Mouse (Mus musculus): ENCODE data around the gene Slc16a14. TPM values are rescaled to one million over a fixed set of nuclear protein-coding genes. Genes with fewer than 3 reads are reported as not detected.
A peak's percentile ranks its signal among the peaks of the same experiment; 100 is the strongest.
"Not testable (repeated sequence)": the region's sequence is repeated elsewhere in the genome, so short reads cannot be mapped to it uniquely, and the experiment has no call there.

Slc16a14 gene
- polyA plus RNA-seq (2015; fragmentation: Nextera tagmentation; extraction: Ambion mirVana), result 0.05 TPM in 1 of 2 replicates, not detected in the other

DNA sequence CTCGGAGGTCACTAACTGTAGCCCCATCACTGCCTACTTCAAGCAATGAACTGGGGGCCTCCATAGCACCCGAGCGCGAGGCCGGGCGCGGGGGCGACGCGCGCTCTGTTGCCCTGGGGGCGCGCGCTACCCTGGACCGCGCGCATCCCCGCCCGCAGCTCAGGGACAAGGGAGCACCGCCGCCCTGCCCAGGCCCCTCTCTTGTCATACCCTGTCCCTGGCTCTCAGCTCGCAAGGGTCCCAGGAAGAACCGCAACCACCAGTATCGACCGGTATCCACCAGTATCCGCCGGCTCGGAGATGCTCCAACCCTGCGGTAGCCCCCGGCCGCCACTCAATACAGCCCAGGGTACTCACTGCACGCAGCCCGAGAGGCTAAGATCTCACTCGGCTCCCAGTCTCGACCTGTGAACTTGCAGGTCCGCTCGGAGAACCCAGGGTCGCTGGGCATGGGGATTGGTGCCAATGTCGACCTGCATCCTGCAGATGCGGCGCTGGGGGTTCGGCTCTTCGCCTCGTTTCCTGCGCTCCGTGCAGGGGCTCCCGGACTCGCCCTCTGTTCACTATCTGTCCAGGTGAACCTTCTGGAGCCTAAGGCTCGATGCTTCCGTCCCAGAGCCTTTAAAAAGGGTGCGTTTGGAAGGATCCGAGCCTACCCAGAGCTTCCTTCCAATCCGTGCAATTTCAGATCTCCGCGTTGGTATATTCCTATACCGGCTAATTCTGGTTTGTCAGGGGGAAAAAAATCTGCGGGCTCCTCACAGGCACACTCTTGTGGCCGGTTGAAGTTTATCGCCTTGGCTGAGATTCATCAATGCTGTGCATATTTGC lies at the start of gene Slc16a14:
TSS of gene Slc16a14 (minus strand) at position 632 of the 831 bp plus-strand sequence.
- ATAC-seq, result peak; percentile 33

DNA sequence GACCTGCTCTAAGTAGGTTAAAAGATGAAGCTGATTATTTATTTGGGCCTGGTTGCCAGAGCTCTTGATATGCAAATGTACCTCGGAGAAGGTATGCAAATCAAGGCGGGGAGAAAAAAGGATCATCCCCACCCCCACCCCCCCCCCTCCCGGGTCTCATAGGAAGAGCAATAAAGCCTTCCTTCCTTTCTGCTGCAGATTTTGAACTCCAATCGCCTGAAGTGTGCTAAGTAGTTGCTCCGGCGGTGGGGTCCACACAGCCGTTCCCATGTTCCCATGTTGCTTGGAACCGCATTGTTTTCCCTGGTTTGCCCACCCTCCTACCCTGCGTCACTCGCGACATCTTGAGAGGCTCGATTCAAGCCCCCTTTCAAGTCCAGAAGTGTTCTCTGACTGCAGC lies 26.8 kb upstream of the Slc16a14 start:
- not testable (repeated sequence) for H3K4me3 ChIP-seq (ENCODE audit: low read depth, low read length); H3K36me3 ChIP-seq (replicated peaks; ENCODE audit: insufficient read depth, low read length); DNase-seq; H3K4me1 ChIP-seq (ENCODE audit: insufficient read depth); H3K9ac ChIP-seq (replicated peaks); H3K4me2 ChIP-seq (ENCODE audit: low read depth, low read length); H3K27ac ChIP-seq (ENCODE audit: low read depth); H3K9me3 ChIP-seq (ENCODE audit: low read length); ATAC-seq; H3K27me3 ChIP-seq (ENCODE audit: insufficient read depth, low read length)
- 9% methylated on average over 12 of the region's 12 CpGs for WGBS (ENCODE audit: insufficient replicate concordance)

More for the DNA sequence above, at the start of gene Slc16a14:
- peak within 1 kb of the TSS; percentile 16; the same call in 1 of the 2 replicates for H3K9ac ChIP-seq (replicated peaks)
- H3K4me3 ChIP-seq (ENCODE audit: low read depth, low read length), result peak within 1 kb of the TSS; percentile 47
- H3K27ac ChIP-seq (ENCODE audit: low read depth), result peak within 1 kb of the TSS; percentile 34; the same call in 1 of the 2 replicates
- no peaks in the 10 kb centered on the region for H3K9me3 ChIP-seq (ENCODE audit: low read length)
- H3K27me3 ChIP-seq (ENCODE audit: insufficient read depth, low read length), result peaks cover 20% of the 10 kb centered on the region
- TF ChIP-seq CTCF (IDR thresholded peaks at IDR 0.05; ENCODE audit: low read depth) (peak; percentile 9; the same call in 1 of the 2 replicates), EP300 (IDR thresholded peaks at IDR 0.05; ENCODE audit: low read depth) (no peak)
- H3K36me3 ChIP-seq (replicated peaks; ENCODE audit: insufficient read depth, low read length), result no peaks in the 10 kb centered on the region
- WGBS (ENCODE audit: insufficient replicate concordance), result 1% methylated on average over 59 of the region's 59 CpGs
- H3K4me2 ChIP-seq (ENCODE audit: low read depth, low read length), result peak within 1 kb of the TSS; percentile 75
- peak; percentile 19 for DNase-seq
- peaks cover 7% of the 10 kb centered on the region for H3K4me1 ChIP-seq (ENCODE audit: insufficient read depth)

DNA sequence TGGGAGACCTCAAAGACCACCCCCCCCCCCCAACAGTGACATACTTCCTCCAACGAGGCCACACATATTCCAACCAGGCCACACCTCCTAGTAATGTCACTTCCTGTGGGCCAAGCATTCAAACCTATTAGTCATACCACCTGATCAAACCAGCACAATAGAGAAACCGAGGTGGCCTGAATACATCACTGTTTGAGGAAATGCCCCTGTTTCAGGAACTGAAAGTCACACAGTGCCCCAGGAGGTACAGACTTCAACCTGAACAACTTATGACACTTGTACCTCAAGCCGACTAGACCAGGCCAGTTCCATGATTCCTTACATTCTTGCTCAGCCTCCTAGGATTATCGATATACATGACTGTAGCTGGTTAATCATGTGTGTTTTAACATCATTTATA lies 22.8 kb upstream of the Slc16a14 start:
- H3K9me3 ChIP-seq (ENCODE audit: low read length); H3K27ac ChIP-seq (ENCODE audit: low read depth); ATAC-seq; H3K4me2 ChIP-seq (ENCODE audit: low read depth, low read length); H3K36me3 ChIP-seq (replicated peaks; ENCODE audit: insufficient read depth, low read length); H3K4me3 ChIP-seq (ENCODE audit: low read depth, low read length); H3K27me3 ChIP-seq (ENCODE audit: insufficient read depth, low read length); H3K4me1 ChIP-seq (ENCODE audit: insufficient read depth); DNase-seq; H3K9ac ChIP-seq (replicated peaks): not testable (repeated sequence)
- WGBS (ENCODE audit: insufficient replicate concordance), result 76% methylated on average over 4 of the region's 4 CpGs

- DNase-seq; H3K4me2 ChIP-seq (ENCODE audit: low read depth, low read length): not testable (repeated sequence)
- WGBS (ENCODE audit: insufficient replicate concordance), result 81% methylated on average over 3 of the region's 3 CpGs
Measured at GRCm38 (mm10) chr1:84956771-84957170, 21.8 kb upstream of the Slc16a14 start.

GRCm38 (mm10) chr1:84952456-84953181 lies 17.7 kb upstream of the Slc16a14 start:
- Histone ChIP-seq H3K27me3 (ENCODE audit: insufficient read depth, low read length) (no peaks in the 10 kb centered on the region), H3K4me3 (ENCODE audit: low read depth, low read length) (no peak overlapping the region), H3K9me3 (ENCODE audit: low read length) (no peaks in the 10 kb centered on the region), H3K4me2 (ENCODE audit: low read depth, low read length) (no peak overlapping the region), H3K9ac (replicated peaks) (no peak overlapping the region), H3K4me1 (ENCODE audit: insufficient read depth) (no peaks in the 10 kb centered on the region), H3K27ac (ENCODE audit: low read depth) (no peak overlapping the region), H3K36me3 (replicated peaks; ENCODE audit: insufficient read depth, low read length) (no peaks in the 10 kb centered on the region)
- no peak for ATAC-seq
- no peak for DNase-seq
- 74% methylated on average over 10 of the region's 10 CpGs for WGBS (ENCODE audit: insufficient replicate concordance)
- TF ChIP-seq EP300 (IDR thresholded peaks at IDR 0.05; ENCODE audit: low read depth) (no peak), CTCF (IDR thresholded peaks at IDR 0.05; ENCODE audit: low read depth) (no peak)

More at GRCm38 (mm10) chr1:84956771-84957170, 21.8 kb upstream of the Slc16a14 start:
- not testable (repeated sequence) for H3K4me1 ChIP-seq (ENCODE audit: insufficient read depth); H3K27ac ChIP-seq (ENCODE audit: low read depth); H3K9me3 ChIP-seq (ENCODE audit: low read length); ATAC-seq; H3K4me3 ChIP-seq (ENCODE audit: low read depth, low read length); H3K9ac ChIP-seq (replicated peaks); H3K36me3 ChIP-seq (replicated peaks; ENCODE audit: insufficient read depth, low read length); H3K27me3 ChIP-seq (ENCODE audit: insufficient read depth, low read length)

- no peaks in the 10 kb centered on the region for H3K27me3 ChIP-seq (ENCODE audit: insufficient read depth, low read length)
- H3K4me1 ChIP-seq (ENCODE audit: insufficient read depth), result no peaks in the 10 kb centered on the region
- no peaks in the 10 kb centered on the region for H3K36me3 ChIP-seq (replicated peaks; ENCODE audit: insufficient read depth, low read length)
- ATAC-seq (no peak), DNase-seq (no peak)
- 81% methylated on average over 3 of the region's 3 CpGs for WGBS (ENCODE audit: insufficient replicate concordance)
- H3K9ac ChIP-seq (replicated peaks), result no peak overlapping the region
- no peaks in the 10 kb centered on the region for H3K9me3 ChIP-seq (ENCODE audit: low read length)
- H3K27ac ChIP-seq (ENCODE audit: low read depth), result no peak overlapping the region
- no peak overlapping the region for H3K4me2 ChIP-seq (ENCODE audit: low read depth, low read length)
- TF ChIP-seq CTCF (IDR thresholded peaks at IDR 0.05; ENCODE audit: low read depth), result no peak
- TF ChIP-seq EP300 (IDR thresholded peaks at IDR 0.05; ENCODE audit: low read depth), result no peak
- no peak overlapping the region for H3K4me3 ChIP-seq (ENCODE audit: low read depth, low read length)
Measured at GRCm38 (mm10) chr1:84951566-84951965, 16.6 kb upstream of the Slc16a14 start.
